Mouse (Mus musculus): ENCODE results near the gene Slc4a3. TPM values are rescaled to one million over a fixed set of nuclear protein-coding genes. Genes with fewer than 3 reads are reported as not detected.

The Slc4a3 gene
- polyA plus RNA-seq, 1 experiment from 2014 or later: 26.3 TPM

DNA sequence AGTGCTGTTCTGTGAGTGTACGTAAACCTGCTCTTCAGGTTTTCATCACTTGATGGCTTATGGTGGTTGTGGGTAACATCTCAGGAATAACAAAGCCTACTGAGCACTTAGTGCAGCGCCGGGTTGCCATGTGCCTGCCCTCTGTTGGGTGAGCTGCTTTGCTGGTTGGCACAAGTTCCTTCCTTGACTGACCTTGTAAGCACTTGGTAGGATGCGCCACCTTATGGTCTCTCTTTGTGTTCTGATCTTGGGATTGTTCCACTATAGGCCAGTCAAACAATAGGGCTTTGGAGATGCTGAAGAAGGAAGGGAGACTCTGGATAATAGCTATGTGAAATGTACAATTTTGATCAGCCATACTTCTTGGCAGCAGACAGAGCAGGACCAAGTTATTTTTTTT is 15.5 kb upstream of the Slc4a3 start:
- 0 out of 2 replicates have a peak, but pooled peaks cover 3% of the 10 kb centered on the region for H3K4me1 ChIP-seq
- H3K9me3 ChIP-seq (replicated peaks): no peaks in the 10 kb centered on the region
- peaks cover 84% of the 10 kb centered on the region for H3K36me3 ChIP-seq
- H3K4me3 ChIP-seq (replicated peaks): no peak overlapping the region
- H3K4me2 ChIP-seq (replicated peaks): no peak overlapping the region
- H3K9ac ChIP-seq: no peak overlapping the region
- ATAC-seq (ENCODE audit: insufficient number of reproducible peaks, low FRiP score, low TSS enrichment, low read depth): no peak
- 74% methylated on average over 4 of the region's 4 CpGs for WGBS
- no peaks in the 10 kb centered on the region for H3K27me3 ChIP-seq
- no peak overlapping the region for H3K27ac ChIP-seq (replicated peaks)

DNA sequence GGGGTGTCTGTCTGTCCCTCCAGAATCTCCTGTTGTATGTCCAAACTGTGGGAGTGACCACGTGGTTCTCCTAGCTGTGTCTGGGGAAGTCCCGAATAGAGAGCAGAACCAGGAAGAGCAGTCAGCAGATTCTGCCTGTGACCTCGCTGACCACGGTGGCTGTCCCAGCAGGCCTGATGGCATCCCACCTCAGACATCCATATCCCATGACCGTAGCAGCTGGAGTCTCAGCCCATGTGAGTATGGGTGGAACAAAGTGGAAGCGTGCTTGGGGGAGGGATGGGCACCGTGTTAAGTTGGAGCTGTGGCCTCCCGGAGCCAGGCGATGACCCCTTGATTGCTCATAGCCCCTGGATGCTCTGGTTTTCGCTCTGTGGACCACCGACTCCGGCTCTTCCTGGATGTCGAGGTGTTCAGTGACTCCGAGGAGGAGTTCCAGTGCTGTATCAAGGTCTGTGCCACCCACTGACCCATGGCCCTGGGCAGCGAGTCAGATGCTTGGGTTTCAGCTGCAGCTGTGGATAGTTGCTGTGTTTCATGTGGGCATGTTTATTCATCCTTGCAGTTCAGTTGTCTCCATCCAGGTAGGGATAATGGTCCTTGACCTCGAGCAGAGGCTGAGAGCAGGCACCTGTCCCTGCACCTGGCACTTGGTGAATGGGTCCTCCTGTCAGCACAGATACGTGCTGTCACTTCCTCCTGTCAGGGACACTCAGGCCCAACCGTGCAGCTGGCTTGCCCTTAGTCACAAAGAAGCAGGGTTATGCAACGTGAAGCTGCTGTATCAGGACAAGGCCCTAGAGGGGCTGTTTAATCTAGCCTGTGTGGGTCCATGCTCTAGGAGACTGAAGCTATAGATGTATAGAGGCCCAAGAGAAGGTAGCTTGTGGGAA is 13.5 kb upstream of the Slc4a3 start:
- 89% methylated on average over 19 of the region's 19 CpGs for WGBS
- Histone ChIP-seq H3K9ac (no peak overlapping the region), H3K27ac (replicated peaks) (no peak overlapping the region), H3K4me1 (0 out of 2 replicates have a peak, but pooled peaks cover 3% of the 10 kb centered on the region), H3K36me3 (peaks cover 77% of the 10 kb centered on the region), H3K27me3 (no peaks in the 10 kb centered on the region), H3K9me3 (replicated peaks) (no peaks in the 10 kb centered on the region), H3K4me2 (replicated peaks) (no peak overlapping the region), H3K4me3 (replicated peaks) (no peak overlapping the region)
- ATAC-seq (ENCODE audit: insufficient number of reproducible peaks, low FRiP score, low TSS enrichment, low read depth): no peak

DNA sequence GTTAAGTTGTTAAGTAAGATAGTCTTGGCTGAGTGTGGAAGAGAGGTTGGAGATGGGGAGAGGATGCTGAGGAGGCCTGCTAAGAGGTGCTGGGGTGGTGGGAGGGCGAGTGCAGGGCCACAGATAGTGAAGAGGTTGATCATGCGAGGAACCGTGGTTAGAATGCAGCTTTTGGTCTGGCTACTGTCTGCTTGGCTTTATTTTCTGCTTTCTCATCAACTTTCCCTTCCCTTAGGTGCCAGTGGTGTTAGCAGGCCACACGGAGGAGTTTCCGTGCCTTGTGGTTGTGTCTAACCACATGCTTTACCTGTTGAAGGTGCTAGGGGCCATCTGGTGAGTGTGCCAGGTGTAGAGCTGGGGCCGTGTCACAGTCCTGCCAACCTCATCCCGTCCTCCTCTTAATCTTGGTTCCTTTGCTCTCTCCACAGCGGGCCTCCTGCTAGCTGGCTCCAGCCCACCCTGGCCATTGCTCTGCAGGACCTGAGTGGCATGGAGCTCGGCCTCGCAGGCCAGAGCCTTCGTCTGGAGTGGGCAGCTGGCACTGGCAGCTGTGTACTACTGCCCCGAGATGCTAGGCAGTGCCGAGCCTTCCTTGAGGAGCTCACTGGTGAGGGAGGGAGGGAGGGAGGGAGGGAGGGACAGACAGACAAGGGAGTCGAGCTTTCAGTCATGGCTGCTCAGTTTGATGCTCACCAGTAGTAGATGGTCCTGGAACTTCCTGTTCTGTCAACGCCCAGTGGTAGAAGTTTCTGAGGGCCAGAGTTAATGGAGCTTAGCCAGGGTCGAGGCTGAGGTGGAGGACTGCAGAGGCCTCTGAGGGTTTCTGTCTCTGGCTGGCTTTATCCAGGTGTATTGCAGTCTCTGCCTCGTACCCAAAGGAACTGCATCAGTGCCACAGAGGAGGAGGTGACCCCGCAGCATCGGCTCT is 12.5 kb upstream of the Slc4a3 start:
- Histone ChIP-seq H3K4me3 (replicated peaks) (no peak overlapping the region), H3K36me3 (peaks cover 67% of the 10 kb centered on the region), H3K9ac (no peak overlapping the region), H3K4me1 (0 out of 2 replicates have a peak, but pooled peaks cover 3% of the 10 kb centered on the region), H3K4me2 (replicated peaks) (no peak overlapping the region), H3K27me3 (no peaks in the 10 kb centered on the region), H3K27ac (replicated peaks) (no peak overlapping the region), H3K9me3 (replicated peaks) (no peaks in the 10 kb centered on the region)
- 83% methylated on average over 19 of the region's 19 CpGs for WGBS
- ATAC-seq (ENCODE audit: insufficient number of reproducible peaks, low FRiP score, low TSS enrichment, low read depth): no peak

DNA sequence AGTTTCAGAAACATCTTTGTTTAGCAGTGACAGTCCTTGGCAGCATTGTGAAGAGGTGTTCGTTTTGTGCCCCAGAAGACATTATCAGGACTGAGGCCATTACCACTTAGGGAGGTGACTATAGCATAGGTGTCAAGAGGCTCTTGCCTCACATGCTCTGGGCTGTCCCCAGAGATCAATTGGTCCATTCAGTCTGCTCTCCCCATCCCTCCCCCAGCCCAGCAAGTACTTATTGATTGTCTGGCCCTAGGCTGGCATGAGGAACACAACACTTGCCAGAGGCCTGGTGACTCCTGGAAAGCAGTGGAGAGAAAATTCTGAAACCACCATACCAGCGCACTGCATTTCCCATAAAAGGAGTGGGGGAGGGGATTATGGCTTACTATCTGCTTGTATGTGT is 8.5 kb upstream of the Slc4a3 start:
- Histone ChIP-seq H3K4me3 (replicated peaks) (no peak overlapping the region), H3K9me3 (replicated peaks) (no peaks in the 10 kb centered on the region), H3K4me1 (no peaks in the 10 kb centered on the region), H3K4me2 (replicated peaks) (no peak overlapping the region), H3K36me3 (peaks cover 34% of the 10 kb centered on the region), H3K27ac (replicated peaks) (no peak overlapping the region), H3K27me3 (no peaks in the 10 kb centered on the region), H3K9ac (no peak overlapping the region)
- ATAC-seq (ENCODE audit: insufficient number of reproducible peaks, low FRiP score, low TSS enrichment, low read depth): no peak
- 88% methylated on average over 2 of the region's 2 CpGs for WGBS

GRCm38 (mm10) chr1:75538597-75539190 is 7.4 kb upstream of the Slc4a3 start:
- 75% methylated on average over 9 of the region's 9 CpGs for WGBS
- no peak overlapping the region for H3K9ac ChIP-seq

GRCm38 (mm10) chr1:75541496-75541895 is 4.6 kb upstream of the Slc4a3 start:
- H3K27ac ChIP-seq (replicated peaks): no peak overlapping the region

More at GRCm38 (mm10) chr1:75538597-75539190, 7.4 kb upstream of the Slc4a3 start:
- Histone ChIP-seq H3K4me2 (replicated peaks) (no peak overlapping the region), H3K9me3 (replicated peaks) (no peaks in the 10 kb centered on the region), H3K4me1 (no peaks in the 10 kb centered on the region), H3K4me3 (replicated peaks) (no peak overlapping the region), H3K27ac (replicated peaks) (no peak overlapping the region), H3K36me3 (peaks cover 23% of the 10 kb centered on the region), H3K27me3 (no peaks in the 10 kb centered on the region)
- ATAC-seq (ENCODE audit: insufficient number of reproducible peaks, low FRiP score, low TSS enrichment, low read depth): no peak

GRCm38 (mm10) chr1:75544351-75544750 is 1.7 kb upstream of the Slc4a3 start:
- 91% methylated on average over 6 of the region's 6 CpGs for WGBS
- H3K4me1 ChIP-seq: peaks cover 18% of the 10 kb centered on the region

More at GRCm38 (mm10) chr1:75541496-75541895, 4.6 kb upstream of the Slc4a3 start:
- Histone ChIP-seq H3K9me3 (replicated peaks) (no peaks in the 10 kb centered on the region), H3K36me3 (peaks cover under 1% of the 10 kb centered on the region; the same call in 1 of the 2 replicates), H3K4me1 (peaks cover 8% of the 10 kb centered on the region; the same call in 1 of the 2 replicates), H3K27me3 (no peaks in the 10 kb centered on the region), H3K4me3 (replicated peaks) (no peak overlapping the region), H3K9ac (no peak overlapping the region), H3K4me2 (replicated peaks) (no peak overlapping the region)
- ATAC-seq (ENCODE audit: insufficient number of reproducible peaks, low FRiP score, low TSS enrichment, low read depth): no peak
- 89% methylated on average over 7 of the region's 7 CpGs for WGBS

DNA sequence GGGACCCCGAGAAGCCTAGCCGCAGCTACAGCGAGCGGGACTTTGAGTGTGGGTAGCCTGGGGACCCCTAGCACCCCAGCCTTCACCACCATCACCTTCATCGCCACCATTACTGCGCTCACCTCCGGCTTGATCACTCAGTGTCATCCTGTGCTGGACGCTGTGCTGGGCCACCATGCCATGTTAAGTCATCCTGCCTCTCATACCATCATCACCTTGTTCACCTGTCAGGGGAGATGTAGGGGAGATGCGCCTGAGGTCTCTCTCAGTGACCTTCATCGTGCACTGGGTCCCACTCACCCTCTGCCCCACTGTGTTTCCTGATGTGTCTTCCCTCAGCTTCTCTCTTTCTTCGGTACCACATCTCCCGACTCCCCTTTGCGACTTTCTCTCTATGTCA is 1.3 kb downstream of the Slc4a3 start:
- 90% methylated on average over 13 of the region's 13 CpGs for WGBS

More at GRCm38 (mm10) chr1:75544351-75544750, 1.7 kb upstream of the Slc4a3 start:
- no peak overlapping the region for H3K4me2 ChIP-seq (replicated peaks)
- no peak overlapping the region for H3K9ac ChIP-seq
- no peaks in the 10 kb centered on the region for H3K36me3 ChIP-seq
- no peak overlapping the region for H3K27ac ChIP-seq (replicated peaks)
- H3K4me3 ChIP-seq (replicated peaks): no peak overlapping the region
- no peaks in the 10 kb centered on the region for H3K9me3 ChIP-seq (replicated peaks)
- no peak for ATAC-seq (ENCODE audit: insufficient number of reproducible peaks, low FRiP score, low TSS enrichment, low read depth)
- H3K27me3 ChIP-seq: no peaks in the 10 kb centered on the region

GRCm38 (mm10) chr1:75548083-75548482 is 2.0 kb downstream of the Slc4a3 start:
- no peaks in the 10 kb centered on the region for H3K27me3 ChIP-seq
- H3K9ac ChIP-seq: no peak overlapping the region
- no peak for ATAC-seq (ENCODE audit: insufficient number of reproducible peaks, low FRiP score, low TSS enrichment, low read depth)
- no peaks in the 10 kb centered on the region for H3K9me3 ChIP-seq (replicated peaks)
- H3K4me2 ChIP-seq (replicated peaks): no peak overlapping the region
- H3K4me3 ChIP-seq (replicated peaks): no peak overlapping the region
- 97% methylated on average over 3 of the region's 3 CpGs for WGBS
- peaks cover 31% of the 10 kb centered on the region for H3K4me1 ChIP-seq
- H3K27ac ChIP-seq (replicated peaks): no peak overlapping the region
- H3K36me3 ChIP-seq: peaks cover 30% of the 10 kb centered on the region

More for the DNA sequence above, 1.3 kb downstream of the Slc4a3 start:
- H3K4me1 ChIP-seq: peaks cover 31% of the 10 kb centered on the region
- no peak overlapping the region for H3K27ac ChIP-seq (replicated peaks)
- H3K4me3 ChIP-seq (replicated peaks): peak overlapping the region; percentile 78
- H3K9ac ChIP-seq: 0 out of 2 replicates have a peak overlapping the region, but pooled peaks have one; percentile 79
- H3K9me3 ChIP-seq (replicated peaks): no peaks in the 10 kb centered on the region
- peaks cover 22% of the 10 kb centered on the region for H3K36me3 ChIP-seq
- H3K4me2 ChIP-seq (replicated peaks): peak overlapping the region; percentile 74
- no peaks in the 10 kb centered on the region for H3K27me3 ChIP-seq
- ATAC-seq (ENCODE audit: insufficient number of reproducible peaks, low FRiP score, low TSS enrichment, low read depth): no peak

DNA sequence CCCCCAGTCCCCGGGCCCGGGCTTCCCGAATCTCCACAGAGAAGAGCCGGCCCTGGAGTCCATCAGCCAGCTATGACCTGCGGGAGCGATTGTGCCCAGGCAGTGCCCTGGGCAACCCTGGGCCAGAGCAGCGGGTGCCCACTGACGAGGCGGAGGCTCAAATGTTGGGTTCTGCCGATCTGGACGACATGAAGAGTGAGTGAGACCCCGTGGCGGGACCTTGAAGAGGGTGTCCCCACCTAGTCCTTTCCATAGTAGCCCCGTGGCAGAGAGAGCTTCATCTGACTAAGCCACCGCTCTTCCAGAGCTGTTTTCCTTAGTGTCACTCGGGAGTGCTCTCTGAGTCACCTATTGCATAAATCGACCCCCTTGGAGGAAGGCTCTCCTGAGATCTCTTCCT is 2.8 kb downstream of the Slc4a3 start:
- no peak overlapping the region for H3K27ac ChIP-seq (replicated peaks)
- 85% methylated on average over 17 of the region's 17 CpGs for WGBS

More for the DNA sequence above, 2.8 kb downstream of the Slc4a3 start:
- Histone ChIP-seq H3K4me3 (replicated peaks) (no peak overlapping the region), H3K36me3 (peaks cover 34% of the 10 kb centered on the region), H3K4me1 (peaks cover 31% of the 10 kb centered on the region), H3K9me3 (replicated peaks) (no peaks in the 10 kb centered on the region), H3K4me2 (replicated peaks) (no peak overlapping the region), H3K27me3 (no peaks in the 10 kb centered on the region), H3K9ac (no peak overlapping the region)
- no peak for ATAC-seq (ENCODE audit: insufficient number of reproducible peaks, low FRiP score, low TSS enrichment, low read depth)
